Mouse (Mus musculus) heart, adult 2 months (tissue): ENCODE results near the gene Trappc3l. TPM values are rescaled to one million over a fixed set of nuclear protein-coding genes. Genes with fewer than 3 reads are reported as not detected.
A peak's percentile ranks its signal among the peaks of the same experiment; 100 is the strongest.
"Not testable (repeated sequence)": the region's sequence is repeated elsewhere in the genome, so short reads cannot be mapped to it uniquely, and the experiment has no call there.

Source experiments
- DNase-seq, 2 experiments: peaks; one replicate each; pipeline ENCODE4 v3.0.0; 2021
- H3K27ac ChIP-seq: fragments of 200-600 bp; 2 replicates; pipeline ENCODE4 v1.8.1; 2022
- H3K27me3 ChIP-seq: fragments of 200-500 bp; 2 replicates; pipeline ENCODE4 v1.6.1; 2012; ENCODE audit warnings: mild to moderate bottlenecking, low read length, inconsistent platforms, mixed read lengths; ENCODE audit not compliant: control insufficient read depth, insufficient read depth
- H3K36me3 ChIP-seq: fragments of 200-500 bp; 2 replicates; pipeline ENCODE4 v1.6.1; 2012; ENCODE audit warnings: low read length, inconsistent platforms; ENCODE audit not compliant: control insufficient read depth, insufficient read depth
- H3K4me1 ChIP-seq: fragments of 200-500 bp; 2 replicates; pipeline ENCODE4 v1.6.1; 2011; ENCODE audit warnings: low read length; ENCODE audit not compliant: control insufficient read depth, insufficient read depth
- H3K4me3 ChIP-seq: fragments of 200-600 bp; 2 replicates; pipeline ENCODE4 v1.8.1; 2022
- H3K79me2 ChIP-seq: fragments of 200-500 bp; replicated peaks from 2 replicates; pipeline ENCODE4 v1.6.1; 2012; ENCODE audit warnings: mild to moderate bottlenecking, inconsistent platforms, low read length, moderate library complexity, mixed read lengths; ENCODE audit not compliant: control insufficient read depth, insufficient read depth
- H3K9ac ChIP-seq: fragments of 200-500 bp; 2 replicates; pipeline ENCODE4 v1.6.1; 2012; ENCODE audit warnings: low read depth, mild to moderate bottlenecking, control low read depth, inconsistent platforms, low read length, mixed read lengths
- CTCF ChIP-seq: fragments of 200-600 bp; IDR thresholded peaks from 2 replicates; pipeline ENCODE4 v1.8.1; 2022; ENCODE audit warnings: antibody characterized with exemption, mild to moderate bottlenecking, moderate library complexity
- EP300 ChIP-seq: fragments of 200-500 bp; IDR thresholded peaks from 2 replicates; pipeline ENCODE4 v1.6.1; 2011; ENCODE audit warnings: low read depth, low read length, control low read depth; ENCODE audit not compliant: insufficient read depth
- POLR2A ChIP-seq: fragments of 200-500 bp; IDR thresholded peaks from 2 replicates; pipeline ENCODE4 v1.6.1; 2011; ENCODE audit warnings: mild to moderate bottlenecking, low read depth, low read length, control low read depth; ENCODE audit not compliant: insufficient read depth
- WGBS: fragments of 180-500 bp; shearing (Covaris S2); methylation state at CpG from one replicate; pipeline ENCODE4 v1.1.7; 2018; 5-methylcytosine and 5-hydroxymethylcytosine counted together
- intact Hi-C: fragments of 180-260 bp; cut with DNase I; formaldehyde crosslinking; loops from one replicate; pipeline ENCODE4 v1.15.1; 2025
- long read RNA-seq: library from polyadenylated mRNA; stranded (forward); transcript quantifications from one replicate; pipeline ENCODE4 v2.0.0, GENCODE M21; 2021
- polyA plus RNA-seq: library from polyadenylated mRNA; depleted of rRNA; stranded (reverse); fragments of >200 nt; gene quantifications from 2 replicates; pipeline ENCODE4 v1.2.3, GENCODE M21; 2012; rRNA removed
- total RNA-seq, 2 experiments: library from RNA; stranded (reverse); gene quantifications; 2 replicates each; pipeline ENCODE4 v1.2.3; 2021

Trappc3l gene
- not detected for total RNA-seq
- not detected in 2 replicates for polyA plus RNA-seq
- long read RNA-seq = 0 reads

- Histone ChIP-seq H3K9ac (no peak within 1 kb of the TSS), H3K27ac (no peak within 1 kb of the TSS), H3K36me3 (no peaks in the 10 kb centered on the region), H3K79me2 (no peaks in the 10 kb centered on the region), H3K4me3 (no peak within 1 kb of the TSS), H3K4me1 (peaks cover 1% of the 10 kb centered on the region; the same call in 1 of the 2 replicates), H3K27me3 (no peaks in the 10 kb centered on the region; the same call in 1 of the 2 replicates)
- no peak for DNase-seq
- intact Hi-C loops = loop anchor here (2.0 to 10.0 kb wide), 3 partner anchors 15 to 377 kb away; partner anchors contain the start of genes Nt5dc1 and Tspyl1
- 83% methylated on average over 3 of the region's 3 CpGs for WGBS
- TF ChIP-seq CTCF (no peak), EP300 (no peak), POLR2A (no peak)
These were observed at the start of gene Trappc3l for GRCm38 (mm10) chr10:34037401-34037800. Gene Trappc3l (plus strand): TSS chr10:34037597.

DNA sequence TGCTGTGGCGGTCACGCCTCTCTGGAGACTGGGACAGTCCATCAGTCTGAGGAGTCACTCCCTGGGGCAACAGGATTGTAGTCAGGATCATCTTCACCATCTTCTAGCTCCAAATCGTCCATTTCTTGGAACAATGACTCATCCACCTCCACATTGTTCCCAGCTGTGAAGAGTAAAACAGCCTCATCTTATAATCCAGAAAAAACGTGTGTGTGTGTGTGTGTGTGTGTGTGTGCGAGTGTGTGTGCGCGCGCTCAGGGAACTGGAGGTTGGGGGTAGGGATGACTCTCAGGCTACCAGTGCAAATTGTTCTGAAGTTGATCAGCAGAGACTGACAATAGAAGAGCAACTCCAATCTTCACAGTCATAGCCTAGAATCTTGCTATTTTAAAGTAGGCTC lies 40.7 kb upstream of the Trappc3l start:
- DNase-seq, H3K4me3 ChIP-seq, H3K4me1 ChIP-seq, H3K27me3 ChIP-seq, H3K36me3 ChIP-seq, H3K79me2 ChIP-seq, H3K9ac ChIP-seq, intact Hi-C loops, H3K27ac ChIP-seq: not testable (repeated sequence)
- 84% methylated on average over 6 of the region's 8 CpGs for WGBS

DNA sequence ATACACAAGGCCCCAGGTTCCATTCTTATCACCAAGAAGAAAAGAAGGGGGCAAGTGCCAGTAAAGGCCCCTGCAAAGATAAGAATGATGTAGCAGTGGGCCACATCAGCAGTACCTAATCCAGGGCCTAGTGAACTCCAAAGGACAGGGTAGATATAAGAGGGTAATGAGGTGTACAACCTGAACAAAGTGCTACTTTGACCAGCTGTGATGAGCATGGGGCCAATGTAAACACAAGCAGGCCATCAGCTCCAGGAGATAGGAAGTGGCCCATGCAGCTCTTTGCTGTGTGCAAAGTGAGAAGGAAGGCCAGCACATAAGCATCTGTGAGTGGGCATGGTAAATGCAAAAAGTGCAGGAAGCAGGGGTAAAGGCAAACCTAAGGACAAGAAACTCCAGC lies 39.0 kb upstream of the Trappc3l start:
- no peak for TF ChIP-seq CTCF
- TF ChIP-seq POLR2A = no peak
- TF ChIP-seq EP300 = no peak
- Histone ChIP-seq H3K79me2 (no peaks in the 10 kb centered on the region), H3K27ac (no peak overlapping the region), H3K36me3 (peaks cover 4% of the 10 kb centered on the region; the same call in 1 of the 2 replicates), H3K27me3 (no peaks in the 10 kb centered on the region), H3K4me1 (no peaks in the 10 kb centered on the region), H3K4me3 (no peak overlapping the region), H3K9ac (no peak overlapping the region)
- DNase-seq = no peak
- intact Hi-C loops = no loop called here

- H3K4me1 ChIP-seq = peaks cover 2% of the 10 kb centered on the region; the same call in 1 of the 2 replicates
- TF ChIP-seq CTCF (no peak), EP300 (no peak), POLR2A (no peak)
- H3K27ac ChIP-seq = no peak overlapping the region
- intact Hi-C loops = no loop called here
- WGBS = 94% methylated on average over 4 of the region's 4 CpGs
- H3K36me3 ChIP-seq = peaks cover 8% of the 10 kb centered on the region
- no peaks in the 10 kb centered on the region for H3K27me3 ChIP-seq
- DNase-seq = no peak
- no peak overlapping the region for H3K9ac ChIP-seq
- no peak overlapping the region for H3K4me3 ChIP-seq
- peaks cover 8% of the 10 kb centered on the region for H3K79me2 ChIP-seq
These were observed 24.8 kb upstream of the Trappc3l start for GRCm38 (mm10) chr10:34012581-34012980.

- intact Hi-C loops = no loop called here
- Histone ChIP-seq H3K79me2 (peaks cover 10% of the 10 kb centered on the region), H3K4me1 (peaks cover 4% of the 10 kb centered on the region), H3K36me3 (peaks cover 11% of the 10 kb centered on the region), H3K27ac (no peak overlapping the region), H3K9ac (no peak overlapping the region), H3K27me3 (no peaks in the 10 kb centered on the region), H3K4me3 (no peak overlapping the region)
- no peak for TF ChIP-seq CTCF
- DNase-seq = no peak
- 76% methylated on average over 2 of the region's 2 CpGs for WGBS
These were observed 24.2 kb upstream of the Trappc3l start for GRCm38 (mm10) chr10:34013241-34013640.

DNA sequence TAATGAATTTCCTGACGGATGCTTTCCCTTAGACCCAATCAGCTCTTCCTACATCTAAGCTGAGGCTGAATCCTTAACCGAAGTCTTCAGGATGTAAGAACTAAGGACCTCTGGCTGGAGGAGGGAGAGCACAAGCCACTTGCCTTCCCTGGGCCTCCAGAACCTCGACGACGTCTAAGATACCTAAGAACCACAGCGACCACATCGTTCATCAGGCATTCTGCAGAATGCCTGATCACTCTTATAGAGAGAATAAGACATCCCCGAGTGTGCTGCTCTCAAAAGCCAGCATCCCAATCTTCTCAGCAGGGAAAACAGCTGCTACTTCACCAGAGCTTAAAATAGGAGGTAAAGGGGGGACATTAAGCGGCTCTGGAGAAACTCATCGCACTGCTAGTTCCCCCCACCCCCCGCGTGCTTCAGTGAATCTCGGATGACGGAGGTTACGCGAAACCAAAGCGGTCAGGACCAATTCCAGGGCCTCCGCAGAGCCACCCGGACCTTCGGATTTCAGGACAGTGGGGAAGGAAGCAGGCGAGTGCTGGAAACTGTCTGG lies 18.6 kb upstream of the Trappc3l start:
- Histone ChIP-seq H3K36me3 (peaks cover 12% of the 10 kb centered on the region), H3K9ac (peak overlapping the region; percentile 94), H3K27me3 (no peaks in the 10 kb centered on the region), H3K4me1 (peaks cover 11% of the 10 kb centered on the region), H3K27ac (peak overlapping the region; percentile 89), H3K79me2 (peaks cover 8% of the 10 kb centered on the region), H3K4me3 (peak overlapping the region; percentile 77)
- WGBS = under 1% methylated on average over 21 of the region's 21 CpGs
- no peak for DNase-seq
- TF ChIP-seq POLR2A = no peak
- no peak for TF ChIP-seq EP300
- no peak for TF ChIP-seq CTCF
- intact Hi-C loops = loop anchor here (1.0 to 2.0 kb wide), 2 partner anchors 68 to 264 kb away; partner anchors contain the start of gene Zup1
